Mouse (Mus musculus) CD4-positive naive resting alpha-beta T cell, adult 76 days (primary cell): ENCODE data around the gene Fmn2. TPM values are rescaled to one million over a fixed set of nuclear protein-coding genes. Genes with fewer than 3 reads are reported as not detected.

Experiments
- total RNA-seq: library from RNA; stranded (reverse); gene quantifications from one replicate; pipeline ENCODE4 v1.2.4, GENCODE M21; 2023

Gene Fmn2
- not detected for total RNA-seq

DNA sequence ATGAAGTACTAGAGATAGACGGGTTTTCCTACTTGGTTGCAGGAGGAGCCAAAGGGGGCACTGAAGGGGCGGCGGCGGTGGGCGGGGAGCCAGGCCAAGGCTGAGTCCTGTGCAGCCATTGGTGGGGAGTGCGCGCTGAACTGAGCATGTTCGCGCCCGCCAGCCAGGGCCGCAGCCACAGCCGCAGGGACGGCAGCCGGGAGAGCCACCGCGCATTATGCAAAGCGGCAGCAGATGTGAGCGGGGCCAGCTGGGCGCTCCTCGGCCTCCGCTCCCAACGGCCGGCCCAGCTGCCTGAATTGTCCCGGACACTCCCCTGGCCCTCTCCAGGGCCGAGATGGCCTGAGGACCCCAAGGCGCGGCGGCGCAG lies at the start of gene Fmn2:
Gene Fmn2 (plus strand): TSS at position 165 of the 370 bp plus-strand sequence.

Other genes with a start within 250 kb of the Fmn2 start
- gene Olfr419, start 249.8 kb upstream of the Fmn2 start, total RNA-seq: not detected
- not detected for gene Mptx1, start 171.3 kb upstream of the Fmn2 start, total RNA-seq
- not detected for gene Olfr417, start 136.7 kb upstream of the Fmn2 start, total RNA-seq
- gene Olfr248, start 110.8 kb upstream of the Fmn2 start, total RNA-seq: not detected
- gene Olfr414, start 77.8 kb upstream of the Fmn2 start, total RNA-seq: not detected
- not detected for gene Olfr220, start 59.7 kb upstream of the Fmn2 start, total RNA-seq